Mouse (Mus musculus) liver, adult 2 months (tissue): ENCODE results near the gene Vwa7.

Source experiments
- CTCF ChIP-seq: fragments of 200-500 bp; IDR thresholded peaks from 2 replicates; pipeline ENCODE4 v1.5.1; 2011; ENCODE audit warnings: low read depth, low read length, control low read depth
- POLR2A ChIP-seq: fragments of 200-500 bp; IDR thresholded peaks from 2 replicates; pipeline ENCODE4 v1.6.1; 2011; ENCODE audit warnings: low read length, control low read depth; ENCODE audit not compliant: insufficient read depth; ENCODE audit errors: extremely low read depth

- no peak for TF ChIP-seq CTCF
- TF ChIP-seq POLR2A = no peak
Observed at GRCm38 (mm10) chr17:35028315-35028714, 11.9 kb downstream of the Vwa7 start.
